Mouse (Mus musculus): ENCODE measurements around the gene Fxr2. TPM values are rescaled to one million over a fixed set of nuclear protein-coding genes. Genes with fewer than 3 reads are reported as not detected.

The Fxr2 gene
- polyA plus RNA-seq (2012; rRNA removed), result 126 and 156 TPM in 2 replicates

GRCm38 (mm10) chr11:69632284-69633089, at the start of gene Fxr2:
TSS of gene Fxr2 (plus strand) at chr11:69632990.

GRCm38 (mm10) chr11:69605726-69606490, 26.9 kb upstream of the Fxr2 start, which contains the start of gene Atp1b2:
TSS of gene Atp1b2 (minus strand) at chr11:69605942.

GRCm38 (mm10) chr11:69617805-69618204, 15.0 kb upstream of the Fxr2 start, which contains the start of gene Shbg:
TSS of gene Shbg (minus strand) at chr11:69617905.

GRCm38 (mm10) chr11:69621571-69622268, 11.1 kb upstream of the Fxr2 start, which contains the start of gene Sat2:
TSS of gene Sat2 (plus strand) at chr11:69622024.

GRCm38 (mm10) chr11:69655264-69656064, 22.7 kb downstream of the Fxr2 start, which contains the start of gene Sox15:
TSS of gene Sox15 (plus strand) at chr11:69655314.

GRCm38 (mm10) chr11:69662213-69662966, 29.6 kb downstream of the Fxr2 start, which contains the start of gene Mpdu1:
TSS of gene Mpdu1 (minus strand) at chr11:69662642.

GRCm38 (mm10) chr11:69665961-69666664, 33.3 kb downstream of the Fxr2 start, which contains the start of gene Cd68:
TSS of gene Cd68 (minus strand) at chr11:69666153.

GRCm38 (mm10) chr11:69672211-69672706, 39.5 kb downstream of the Fxr2 start, which contains the start of gene Eif4a1:
TSS of gene Eif4a1 (minus strand) at chr11:69672423.

GRCm38 (mm10) chr11:69681314-69682208, 48.8 kb downstream of the Fxr2 start, which contains the start of gene Senp3:
TSS of gene Senp3 (minus strand) at chr11:69682084.

GRCm38 (mm10) chr11:69685526-69686148, 52.8 kb downstream of the Fxr2 start, which contains the start of gene Tnfsf13:
TSS of gene Tnfsf13 (minus strand) at chr11:69685784.

GRCm38 (mm10) chr11:69695361-69696181, 62.8 kb downstream of the Fxr2 start, which contains the start of the genes Tnfsf12 and Tnfsfm13:
TSS of gene Tnfsf12 (minus strand) at chr11:69695849.
TSS of gene Tnfsfm13 (minus strand) at chr11:69696098.

Other genes starting within 250 kb of the Fxr2 start
- 82.7 and 106 TPM in 2 replicates for gene Naa38, start 237.5 kb upstream of the Fxr2 start, polyA plus RNA-seq (2012; rRNA removed)
- 32.4 and 41.8 TPM in 2 replicates for gene Cyb5d1, start 237.4 kb upstream of the Fxr2 start, polyA plus RNA-seq (2012; rRNA removed)
- 8.5 and 12.8 TPM in 2 replicates for gene Tmem88, start 234.8 kb upstream of the Fxr2 start, polyA plus RNA-seq (2012; rRNA removed)
- 23.4 and 26.2 TPM in 2 replicates for gene Kdm6b, start 219.3 kb upstream of the Fxr2 start, polyA plus RNA-seq (2012; rRNA removed)
- 1.5 and 2.1 TPM in 2 replicates for gene Dnah2, start 83.9 kb upstream of the Fxr2 start, polyA plus RNA-seq (2012; rRNA removed)
- 60.4 and 60.6 TPM in 2 replicates for gene Efnb3, start 72.8 kb upstream of the Fxr2 start, polyA plus RNA-seq (2012; rRNA removed)
- gene Wrap53, start 52.7 kb upstream of the Fxr2 start, polyA plus RNA-seq (2012; rRNA removed), result 22.5 and 33.0 TPM in 2 replicates
- gene Trp53, start 52.6 kb upstream of the Fxr2 start, polyA plus RNA-seq (2012; rRNA removed), result 151 and 154 TPM in 2 replicates
- 11.4 and 13.4 TPM in 2 replicates for gene Atp1b2, start 27.0 kb upstream of the Fxr2 start, polyA plus RNA-seq (2012; rRNA removed)
- 0.86 and 1.6 TPM in 2 replicates for gene Shbg, start 15.1 kb upstream of the Fxr2 start, polyA plus RNA-seq (2012; rRNA removed)
- 14.8 and 16.0 TPM in 2 replicates for gene Sat2, start 11.0 kb upstream of the Fxr2 start, polyA plus RNA-seq (2012; rRNA removed)
- 0.12 and 0.22 TPM in 2 replicates for gene Sox15, start 22.3 kb downstream of the Fxr2 start, polyA plus RNA-seq (2012; rRNA removed)
- gene Mpdu1, start 29.7 kb downstream of the Fxr2 start, polyA plus RNA-seq (2012; rRNA removed), result 97.0 and 101 TPM in 2 replicates
- gene Cd68, start 33.2 kb downstream of the Fxr2 start, polyA plus RNA-seq (2012; rRNA removed), result 4.7 and 9.4 TPM in 2 replicates
- 1,301 and 1,419 TPM in 2 replicates for gene Eif4a1, start 39.4 kb downstream of the Fxr2 start, polyA plus RNA-seq (2012; rRNA removed)
- gene Senp3, start 49.1 kb downstream of the Fxr2 start, polyA plus RNA-seq (2012; rRNA removed), result 92.5 and 186 TPM in 2 replicates
- 0.29 and 0.97 TPM in 2 replicates for gene Tnfsf13, start 52.8 kb downstream of the Fxr2 start, polyA plus RNA-seq (2012; rRNA removed)
- gene Tnfsf12, start 62.9 kb downstream of the Fxr2 start, polyA plus RNA-seq (2012; rRNA removed), result 4.4 and 4.9 TPM in 2 replicates
- 1.7 and 2.3 TPM in 2 replicates for gene Tnfsfm13, start 63.1 kb downstream of the Fxr2 start, polyA plus RNA-seq (2012; rRNA removed)
- gene Polr2a, start 125.6 kb downstream of the Fxr2 start, polyA plus RNA-seq (2012; rRNA removed), result 48.6 and 79.6 TPM in 2 replicates
- 0.16 and 0.30 TPM in 2 replicates for gene Slc35g3, start 129.0 kb downstream of the Fxr2 start, polyA plus RNA-seq (2012; rRNA removed)
- gene Zbtb4, start 132.9 kb downstream of the Fxr2 start, polyA plus RNA-seq (2012; rRNA removed), result 4.7 and 5.0 TPM in 2 replicates
- gene Chrnb1, start 163.0 kb downstream of the Fxr2 start, polyA plus RNA-seq (2012; rRNA removed), result 1.7 and 15.7 TPM in 2 replicates
- 4.7 and 7.5 TPM in 2 replicates for gene Fgf11, start 168.9 kb downstream of the Fxr2 start, polyA plus RNA-seq (2012; rRNA removed)
- 0.19 and 0.27 TPM in 2 replicates for gene Tmem102, start 172.6 kb downstream of the Fxr2 start, polyA plus RNA-seq (2012; rRNA removed)
- not detected in 2 replicates for gene Gm39566, start 182.3 kb downstream of the Fxr2 start, polyA plus RNA-seq (2012; rRNA removed)
- not detected in 2 replicates for gene Spem2, start 185.5 kb downstream of the Fxr2 start, polyA plus RNA-seq (2012; rRNA removed)
- gene Spem1, start 189.2 kb downstream of the Fxr2 start, polyA plus RNA-seq (2012; rRNA removed), result 0.80 and 0.86 TPM in 2 replicates
- 70.3 and 84.9 TPM in 2 replicates for gene Nlgn2, start 204.8 kb downstream of the Fxr2 start, polyA plus RNA-seq (2012; rRNA removed)
- 137 and 187 TPM in 2 replicates for gene Tmem256, start 205.5 kb downstream of the Fxr2 start, polyA plus RNA-seq (2012; rRNA removed)
- 60.2 and 99.9 TPM in 2 replicates for gene Plscr3, start 213.4 kb downstream of the Fxr2 start, polyA plus RNA-seq (2012; rRNA removed)
- gene Tnk1, start 225.7 kb downstream of the Fxr2 start, polyA plus RNA-seq (2012; rRNA removed), result 0.25 and 0.65 TPM in 2 replicates
- gene Tmem95, start 245.0 kb downstream of the Fxr2 start, polyA plus RNA-seq (2012; rRNA removed), result not detected in 2 replicates
- 2.3 and 2.9 TPM in 2 replicates for gene Kctd11, start 248.4 kb downstream of the Fxr2 start, polyA plus RNA-seq (2012; rRNA removed)